Mouse (Mus musculus): ENCODE data around the gene Wfikkn2. TPM values are rescaled to one million over a fixed set of nuclear protein-coding genes. Genes with fewer than 3 reads are reported as not detected.

Gene Wfikkn2
- polyA plus RNA-seq, 1 experiment from 2014 or later, result 1.1 TPM

DNA sequence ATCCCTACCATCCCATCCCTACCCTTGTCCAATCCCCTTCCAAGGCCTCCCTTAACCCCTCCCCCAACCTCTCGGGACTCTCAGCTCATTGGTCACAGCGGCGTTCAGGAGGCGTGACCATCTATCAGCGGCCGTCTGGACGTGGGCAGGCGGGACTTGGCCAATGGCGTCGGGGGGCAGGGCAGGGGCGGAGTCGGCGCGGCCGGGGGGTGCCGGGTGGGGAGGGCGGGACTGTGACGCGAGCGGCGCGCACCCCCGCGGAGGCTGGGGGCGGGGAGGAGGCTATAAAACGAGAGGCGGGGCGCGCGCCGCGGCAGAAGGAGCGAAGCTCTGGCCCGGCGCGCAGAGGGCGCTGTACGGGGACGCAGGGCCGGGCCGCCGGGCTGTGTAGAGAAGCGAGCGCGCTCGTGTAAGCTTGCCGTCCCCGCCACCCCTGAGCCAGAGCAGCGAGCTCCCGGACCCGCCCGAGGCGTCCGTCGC, 34.6 kb downstream of the Wfikkn2 start, which contains the start of gene Tob1:
Gene Tob1, plus strand, starts transcription at position 331 of the 480 bp plus-strand sequence.
- peak within 1 kb of the TSS; percentile 97 for H3K4me2 ChIP-seq
- no peaks in the 10 kb centered on the region for H3K9me3 ChIP-seq (replicated peaks; ENCODE audit: control insufficient read depth, low read length)
- H3K27me3 ChIP-seq (ENCODE audit: control insufficient read depth, insufficient read depth, low read length), result no peaks in the 10 kb centered on the region
- peak; percentile 97 for ATAC-seq (replicated peaks; ENCODE audit: insufficient number of reproducible peaks, low FRiP score, low TSS enrichment)
- peak within 1 kb of the TSS; percentile 98 for H3K9ac ChIP-seq (ENCODE audit: low read depth, low read length)
- peaks cover 6% of the 10 kb centered on the region; the same call in 1 of the 2 replicates for H3K4me1 ChIP-seq (ENCODE audit: control insufficient read depth, insufficient read depth, low read length)
- WGBS (ENCODE audit: insufficient replicate concordance), result 1% methylated on average over 45 of the region's 55 CpGs
- H3K4me3 ChIP-seq (ENCODE audit: low read depth, low read length), result peak within 1 kb of the TSS; percentile 96
- peak within 1 kb of the TSS; percentile 99 for H3K27ac ChIP-seq (ENCODE audit: low read depth, low read length)
- H3K36me3 ChIP-seq (ENCODE audit: control insufficient read depth, insufficient read depth, low read length), result peaks cover 9% of the 10 kb centered on the region

DNA sequence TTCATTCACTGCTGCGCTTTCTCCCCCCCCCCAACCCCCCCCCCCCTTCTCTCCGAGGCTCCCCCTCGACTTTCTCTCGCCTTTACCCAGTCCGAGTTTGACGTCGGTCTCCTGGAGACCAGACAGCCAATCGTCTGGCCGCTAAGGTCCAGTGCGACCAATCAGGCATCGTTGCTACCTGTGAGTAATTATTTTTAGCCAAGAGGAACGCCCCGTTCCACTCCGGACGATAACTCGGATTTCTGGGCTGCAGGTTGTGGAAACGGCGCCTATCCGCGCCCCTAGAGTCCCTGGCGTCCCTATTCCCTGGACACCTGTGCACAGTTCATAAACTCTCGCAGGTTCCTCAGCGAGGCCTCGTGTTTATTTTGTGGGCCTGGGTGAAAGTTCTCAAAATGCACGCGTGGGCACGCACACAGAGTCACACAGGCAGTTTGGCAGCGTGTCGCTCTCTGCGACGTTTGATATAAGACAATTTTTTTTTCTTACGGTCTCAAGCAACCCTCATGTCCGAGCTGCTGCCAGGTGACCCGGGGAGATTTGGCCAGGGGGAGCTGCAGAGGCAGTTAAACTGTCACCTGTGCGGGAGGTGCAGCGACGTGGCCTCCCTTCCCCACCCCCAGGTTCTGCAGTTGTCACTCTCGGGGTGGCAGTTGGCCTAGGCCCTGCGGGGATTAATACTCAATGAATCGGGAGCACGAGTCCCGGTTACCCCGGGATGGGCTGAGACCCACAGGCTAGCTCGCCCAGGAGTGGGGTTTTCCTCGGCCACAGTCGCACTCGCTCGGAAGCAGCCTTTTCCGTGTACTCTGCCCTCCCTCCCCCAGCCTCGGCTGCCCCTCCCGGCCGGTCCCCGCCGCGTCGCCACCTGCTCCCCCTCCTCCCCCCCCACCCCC, 35.4 kb downstream of the Wfikkn2 start:
- no peaks in the 10 kb centered on the region for H3K27me3 ChIP-seq (ENCODE audit: control insufficient read depth, insufficient read depth, low read length)
- under 1% methylated on average over 49 of the region's 56 CpGs for WGBS (ENCODE audit: insufficient replicate concordance)
- peak overlapping the region; percentile 97 for H3K4me2 ChIP-seq
- peak overlapping the region; percentile 96 for H3K4me3 ChIP-seq (ENCODE audit: low read depth, low read length)
- peaks cover 6% of the 10 kb centered on the region; the same call in 1 of the 2 replicates for H3K4me1 ChIP-seq (ENCODE audit: control insufficient read depth, insufficient read depth, low read length)
- peak overlapping the region; percentile 99 for H3K27ac ChIP-seq (ENCODE audit: low read depth, low read length)
- peak overlapping the region; percentile 84 for H3K9ac ChIP-seq (ENCODE audit: low read depth, low read length)
- H3K9me3 ChIP-seq (replicated peaks; ENCODE audit: control insufficient read depth, low read length), result no peaks in the 10 kb centered on the region
- peaks cover 9% of the 10 kb centered on the region for H3K36me3 ChIP-seq (ENCODE audit: control insufficient read depth, insufficient read depth, low read length)
- ATAC-seq (replicated peaks; ENCODE audit: insufficient number of reproducible peaks, low FRiP score, low TSS enrichment), result peak; percentile 77

GRCm38 (mm10) chr11:94209695-94210131, 36.1 kb downstream of the Wfikkn2 start:
- Histone ChIP-seq H3K4me1 (ENCODE audit: control insufficient read depth, insufficient read depth, low read length) (peaks cover 6% of the 10 kb centered on the region; the same call in 1 of the 2 replicates), H3K9ac (ENCODE audit: low read depth, low read length) (peak overlapping the region; percentile 77), H3K4me3 (ENCODE audit: low read depth, low read length) (peak overlapping the region; percentile 45), H3K27ac (ENCODE audit: low read depth, low read length) (peak overlapping the region; percentile 99), H3K36me3 (ENCODE audit: control insufficient read depth, insufficient read depth, low read length) (peaks cover 9% of the 10 kb centered on the region), H3K27me3 (ENCODE audit: control insufficient read depth, insufficient read depth, low read length) (no peaks in the 10 kb centered on the region), H3K4me2 (peak overlapping the region; percentile 97), H3K9me3 (replicated peaks; ENCODE audit: control insufficient read depth, low read length) (no peaks in the 10 kb centered on the region)
- no peak for ATAC-seq (replicated peaks; ENCODE audit: insufficient number of reproducible peaks, low FRiP score, low TSS enrichment)
- 3% methylated on average over 14 of the region's 14 CpGs for WGBS (ENCODE audit: insufficient replicate concordance)

- H3K27ac ChIP-seq (ENCODE audit: low read depth, low read length), result peak overlapping the region; percentile 99; the same call in 1 of the 2 replicates
- H3K9me3 ChIP-seq (replicated peaks; ENCODE audit: control insufficient read depth, low read length), result no peaks in the 10 kb centered on the region
- H3K4me2 ChIP-seq, result peak overlapping the region; percentile 97
- 43% methylated on average over 8 of the region's 8 CpGs for WGBS (ENCODE audit: insufficient replicate concordance)
- H3K4me1 ChIP-seq (ENCODE audit: control insufficient read depth, insufficient read depth, low read length), result peaks cover 1% of the 10 kb centered on the region; the same call in 1 of the 2 replicates
- peaks cover 5% of the 10 kb centered on the region; the same call in 1 of the 2 replicates for H3K36me3 ChIP-seq (ENCODE audit: control insufficient read depth, insufficient read depth, low read length)
- H3K4me3 ChIP-seq (ENCODE audit: low read depth, low read length), result no peak overlapping the region; the same call in 1 of the 2 replicates
- no peak for ATAC-seq (replicated peaks; ENCODE audit: insufficient number of reproducible peaks, low FRiP score, low TSS enrichment)
- no peaks in the 10 kb centered on the region for H3K27me3 ChIP-seq (ENCODE audit: control insufficient read depth, insufficient read depth, low read length)
- H3K9ac ChIP-seq (ENCODE audit: low read depth, low read length), result no peak overlapping the region
These were observed 36.8 kb downstream of the Wfikkn2 start for GRCm38 (mm10) chr11:94208811-94209675.

GRCm38 (mm10) chr11:94206398-94207114, 39.2 kb downstream of the Wfikkn2 start:
- Histone ChIP-seq H3K9me3 (replicated peaks; ENCODE audit: control insufficient read depth, low read length) (no peaks in the 10 kb centered on the region), H3K4me3 (ENCODE audit: low read depth, low read length) (no peak overlapping the region), H3K4me1 (ENCODE audit: control insufficient read depth, insufficient read depth, low read length) (no peaks in the 10 kb centered on the region), H3K4me2 (no peak overlapping the region), H3K9ac (ENCODE audit: low read depth, low read length) (no peak overlapping the region), H3K27me3 (ENCODE audit: control insufficient read depth, insufficient read depth, low read length) (no peaks in the 10 kb centered on the region), H3K27ac (ENCODE audit: low read depth, low read length) (no peak overlapping the region), H3K36me3 (ENCODE audit: control insufficient read depth, insufficient read depth, low read length) (no peaks in the 10 kb centered on the region)
- 72% methylated on average over 10 of the region's 10 CpGs for WGBS (ENCODE audit: insufficient replicate concordance)
- no peak for ATAC-seq (replicated peaks; ENCODE audit: insufficient number of reproducible peaks, low FRiP score, low TSS enrichment)

GRCm38 (mm10) chr11:94203066-94203465, 42.7 kb downstream of the Wfikkn2 start:
- Histone ChIP-seq H3K4me3 (ENCODE audit: low read depth, low read length) (no peak overlapping the region), H3K27me3 (ENCODE audit: control insufficient read depth, insufficient read depth, low read length) (no peaks in the 10 kb centered on the region), H3K9ac (ENCODE audit: low read depth, low read length) (no peak overlapping the region), H3K27ac (ENCODE audit: low read depth, low read length) (no peak overlapping the region), H3K36me3 (ENCODE audit: control insufficient read depth, insufficient read depth, low read length) (no peaks in the 10 kb centered on the region), H3K4me2 (no peak overlapping the region), H3K4me1 (ENCODE audit: control insufficient read depth, insufficient read depth, low read length) (no peaks in the 10 kb centered on the region), H3K9me3 (replicated peaks; ENCODE audit: control insufficient read depth, low read length) (no peaks in the 10 kb centered on the region)
- 66% methylated on average over 3 of the region's 3 CpGs for WGBS (ENCODE audit: insufficient replicate concordance)
- no peak for ATAC-seq (replicated peaks; ENCODE audit: insufficient number of reproducible peaks, low FRiP score, low TSS enrichment)

DNA sequence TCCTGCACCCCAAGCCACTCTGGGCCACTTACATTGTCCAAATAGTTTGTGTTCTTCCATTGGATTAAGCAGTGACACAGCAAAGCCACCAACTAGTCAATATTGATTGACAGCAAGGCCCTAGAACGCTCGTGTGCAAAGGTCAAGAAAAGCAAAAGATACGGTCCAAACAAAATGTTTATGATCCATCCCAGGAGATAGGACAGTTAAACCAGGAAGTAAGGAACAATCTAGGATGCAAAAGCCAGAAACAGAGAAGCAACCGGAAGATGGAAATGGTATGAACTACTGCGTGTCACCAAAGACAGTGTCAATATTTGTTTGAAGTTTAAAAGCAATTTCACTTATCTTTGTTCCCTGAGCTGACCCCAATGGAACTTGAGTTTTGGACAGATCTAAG, 43.7 kb downstream of the Wfikkn2 start:
- H3K27me3 ChIP-seq (ENCODE audit: control insufficient read depth, insufficient read depth, low read length), result no peaks in the 10 kb centered on the region
- WGBS (ENCODE audit: insufficient replicate concordance), result 78% methylated on average over 5 of the region's 5 CpGs
- no peak for ATAC-seq (replicated peaks; ENCODE audit: insufficient number of reproducible peaks, low FRiP score, low TSS enrichment)

More for the DNA sequence above, 43.7 kb downstream of the Wfikkn2 start:
- no peaks in the 10 kb centered on the region for H3K9me3 ChIP-seq (replicated peaks; ENCODE audit: control insufficient read depth, low read length)
- no peak overlapping the region for H3K9ac ChIP-seq (ENCODE audit: low read depth, low read length)
- peaks cover 1% of the 10 kb centered on the region; the same call in 1 of the 2 replicates for H3K4me1 ChIP-seq (ENCODE audit: control insufficient read depth, insufficient read depth, low read length)
- no peak overlapping the region for H3K4me2 ChIP-seq
- H3K36me3 ChIP-seq (ENCODE audit: control insufficient read depth, insufficient read depth, low read length), result no peaks in the 10 kb centered on the region
- H3K27ac ChIP-seq (ENCODE audit: low read depth, low read length), result no peak overlapping the region
- H3K4me3 ChIP-seq (ENCODE audit: low read depth, low read length), result no peak overlapping the region

Data from heart, embryonic 11.5 days (tissue).